Mouse (Mus musculus) left cerebral cortex, adult 2 months (tissue): Measurements from ENCODE around the gene Iqsec1. TPM values are rescaled to one million over a fixed set of nuclear protein-coding genes. Genes with fewer than 3 reads are reported as not detected.

ENCODE experiments used
- DNase-seq, 2 experiments: peaks; one replicate each; pipeline ENCODE4 v3.0.0; 2021 to 2022; ENCODE audit warnings: low spot score in 2 of 2, mixed read lengths in 1 of 2; ENCODE audit errors: extremely low spot score in 1 of 2
- H3K27ac ChIP-seq: fragments of 200-600 bp; 2 replicates; pipeline ENCODE4 v1.8.1; 2022
- H3K4me3 ChIP-seq: fragments of 200-600 bp; 2 replicates; pipeline ENCODE4 v1.8.1; 2022
- CTCF ChIP-seq: fragments of 200-600 bp; IDR thresholded peaks from 2 replicates; pipeline ENCODE4 v1.8.1; 2022; ENCODE audit warnings: antibody characterized with exemption, mild to moderate bottlenecking, moderate library complexity
- intact Hi-C: fragments of 180-260 bp; cut with DNase I; formaldehyde crosslinking; loops from one replicate; pipeline ENCODE4 v1.15.1; 2025
- total RNA-seq, 2 experiments: library from RNA; stranded (reverse); gene quantifications; 2 replicates each; pipeline ENCODE4 v1.2.3; 2021

The Iqsec1 gene
- total RNA-seq, 2 experiments from 2014 or later = 369 to 377 TPM

DNA sequence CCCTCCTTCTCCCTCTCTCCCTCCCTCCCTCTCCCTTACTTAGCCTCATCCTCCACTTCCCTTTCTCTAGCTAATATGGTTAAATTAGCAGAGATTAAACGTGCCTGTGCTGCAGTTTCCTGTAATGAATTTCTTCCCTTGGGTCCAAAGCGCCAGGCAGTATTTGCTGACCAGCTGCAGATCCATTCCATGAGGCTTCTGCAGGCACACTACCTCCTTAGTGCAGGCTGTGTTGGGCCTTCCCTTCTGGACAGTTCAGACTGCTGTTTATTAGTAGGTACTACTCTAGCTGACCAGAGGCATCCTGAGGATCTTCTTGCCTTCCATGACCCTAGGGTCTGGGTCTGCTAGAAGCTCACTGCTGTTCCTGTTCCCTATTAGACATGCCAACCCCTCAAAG, 72.9 kb downstream of the Iqsec1 start:
- Histone ChIP-seq H3K27ac (no peak overlapping the region), H3K4me3 (no peak overlapping the region)
- intact Hi-C loops = no loop called here
- no peak for TF ChIP-seq CTCF
- no peak for DNase-seq

DNA sequence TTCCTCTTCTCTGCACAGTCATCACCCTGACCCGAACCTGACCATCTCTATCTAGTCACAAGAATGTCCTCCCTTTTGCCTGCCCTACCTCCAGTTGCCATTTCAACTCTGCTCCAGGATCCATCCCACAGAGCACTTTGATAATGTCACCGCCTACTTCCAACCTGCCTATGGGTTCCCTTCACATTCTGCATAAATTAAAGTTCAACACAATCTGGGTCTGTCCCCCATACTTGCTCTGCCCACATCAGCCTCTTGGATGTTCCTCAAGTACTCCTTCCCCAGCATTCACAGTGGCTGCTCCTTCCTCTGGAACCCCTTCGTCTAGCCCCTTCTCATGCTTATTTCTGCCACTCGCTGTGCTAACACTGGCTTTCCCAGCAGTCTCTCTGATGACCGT, 74.7 kb downstream of the Iqsec1 start:
- no peak overlapping the region for H3K4me3 ChIP-seq
- DNase-seq = no peak
- intact Hi-C loops = loop anchor here (5.0 kb wide), 1 partner anchor 74 kb away; the partner anchor contains the start of gene Iqsec1
- no peak; the same call in 1 of the 2 replicates for TF ChIP-seq CTCF
- peak overlapping the region; percentile 83; the same call in 1 of the 2 replicates for H3K27ac ChIP-seq

DNA sequence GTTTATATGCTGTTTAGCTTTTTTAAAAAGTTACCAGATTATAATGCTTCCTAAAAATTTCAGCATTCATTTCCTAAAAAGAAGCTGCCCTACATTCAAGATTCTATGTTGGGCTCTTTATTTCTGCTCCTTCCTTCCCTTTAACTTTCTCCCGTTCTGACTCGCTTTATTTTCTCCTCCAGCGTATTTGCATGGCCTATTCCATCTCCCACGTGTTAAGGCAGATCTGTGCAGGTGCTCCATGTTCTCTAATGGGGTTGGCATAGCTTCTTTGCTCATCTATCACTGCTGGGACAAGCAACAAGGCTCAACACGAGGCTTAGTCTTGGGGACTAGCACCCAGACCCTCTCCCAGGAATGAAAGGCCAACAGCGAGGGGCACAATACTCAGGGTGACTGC, 75.7 kb downstream of the Iqsec1 start:
- intact Hi-C loops = loop anchor here (5.0 kb wide), 1 partner anchor 75 kb away; the partner anchor contains the start of gene Iqsec1
- Histone ChIP-seq H3K27ac (peak overlapping the region; percentile 83), H3K4me3 (no peak overlapping the region)
- DNase-seq = no peak
- no peak for TF ChIP-seq CTCF

DNA sequence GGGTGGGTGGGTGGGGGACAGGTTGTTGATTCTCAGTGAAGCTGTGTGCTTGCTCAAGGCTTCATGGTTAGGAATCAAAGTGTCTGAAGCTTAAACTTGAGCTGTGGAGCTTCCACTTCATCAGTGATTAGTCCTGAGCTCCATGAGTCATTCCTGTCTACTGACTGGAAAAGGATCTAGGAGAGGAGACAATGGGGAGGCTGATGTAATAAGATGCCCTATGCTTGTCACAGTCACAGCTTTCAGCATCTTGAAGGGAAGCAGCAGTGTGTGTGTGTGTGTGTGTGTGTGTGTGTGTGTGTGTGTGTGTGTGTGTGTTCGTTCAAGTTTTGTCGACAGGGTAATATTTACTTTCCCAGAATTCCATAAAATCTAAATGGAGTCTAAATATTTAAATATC, 84.3 kb downstream of the Iqsec1 start:
- DNase-seq = no peak
- intact Hi-C loops = no loop called here
- Histone ChIP-seq H3K4me3 (no peak overlapping the region), H3K27ac (no peak overlapping the region)
- no peak for TF ChIP-seq CTCF

DNA sequence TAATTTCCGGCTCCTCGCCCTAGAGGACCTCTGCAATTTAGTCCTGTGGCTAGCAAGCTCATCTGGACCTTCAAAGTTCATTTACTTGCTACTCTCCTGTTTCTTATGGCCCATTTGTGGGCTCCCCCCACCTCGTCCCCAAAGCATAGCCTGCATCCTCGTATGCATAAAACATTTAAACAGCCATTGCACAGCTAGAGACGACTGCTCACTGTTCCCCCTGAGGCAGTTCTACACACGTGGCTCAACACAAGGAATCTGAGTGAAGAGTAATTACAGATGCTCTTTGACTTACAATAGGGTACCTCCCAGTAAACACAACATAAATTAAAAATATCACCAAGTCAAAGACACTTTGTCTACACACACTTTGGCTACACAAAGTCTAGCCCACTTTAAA, 88.2 kb downstream of the Iqsec1 start:
- Histone ChIP-seq H3K4me3 (no peak overlapping the region), H3K27ac (no peak overlapping the region)
- TF ChIP-seq CTCF = no peak
- DNase-seq = no peak
- intact Hi-C loops = no loop called here

DNA sequence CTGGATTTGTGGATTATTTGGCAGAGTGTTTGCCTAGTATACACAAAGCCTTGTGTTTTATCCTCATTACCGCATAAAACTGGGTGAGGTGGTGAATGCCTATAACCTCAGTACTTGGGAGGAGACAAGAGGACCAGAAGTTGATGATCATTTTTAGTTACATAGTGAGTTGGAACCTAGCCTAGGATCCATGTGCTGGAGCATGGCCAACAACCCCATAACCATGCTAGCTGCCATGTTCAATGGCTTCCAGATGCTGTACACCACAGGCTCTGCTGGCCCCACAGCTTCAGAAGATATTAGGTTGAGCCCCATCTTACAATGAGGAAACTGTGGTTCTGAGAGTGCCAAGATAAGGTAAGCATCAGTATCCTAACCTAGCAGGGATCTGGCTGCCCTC, 89.2 kb downstream of the Iqsec1 start:
- Histone ChIP-seq H3K4me3 (no peak overlapping the region), H3K27ac (no peak overlapping the region)
- intact Hi-C loops = no loop called here
- no peak for DNase-seq
- TF ChIP-seq CTCF = no peak

DNA sequence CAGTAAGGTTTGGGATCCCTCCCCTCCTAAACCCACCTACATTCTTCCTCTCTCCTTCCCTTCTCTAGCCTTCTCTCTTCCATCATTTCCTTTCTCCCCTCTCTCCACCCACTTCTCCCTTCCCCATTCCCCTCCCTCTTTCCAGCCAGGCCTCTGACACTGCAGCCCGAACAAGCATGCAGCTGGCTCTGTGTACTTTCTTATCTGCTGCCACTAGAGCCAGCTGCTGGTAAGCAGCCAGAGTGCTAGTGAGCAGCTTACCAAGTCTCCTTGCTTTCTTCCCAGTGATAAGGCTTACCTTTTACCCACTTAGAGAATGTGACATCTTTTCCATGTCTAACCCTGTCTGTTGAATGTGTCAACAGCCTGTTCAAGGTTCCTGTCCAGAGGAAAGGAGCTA, 90.4 kb downstream of the Iqsec1 start:
- intact Hi-C loops = no loop called here
- no peak for TF ChIP-seq CTCF
- DNase-seq = no peak
- Histone ChIP-seq H3K27ac (no peak overlapping the region), H3K4me3 (no peak overlapping the region)

DNA sequence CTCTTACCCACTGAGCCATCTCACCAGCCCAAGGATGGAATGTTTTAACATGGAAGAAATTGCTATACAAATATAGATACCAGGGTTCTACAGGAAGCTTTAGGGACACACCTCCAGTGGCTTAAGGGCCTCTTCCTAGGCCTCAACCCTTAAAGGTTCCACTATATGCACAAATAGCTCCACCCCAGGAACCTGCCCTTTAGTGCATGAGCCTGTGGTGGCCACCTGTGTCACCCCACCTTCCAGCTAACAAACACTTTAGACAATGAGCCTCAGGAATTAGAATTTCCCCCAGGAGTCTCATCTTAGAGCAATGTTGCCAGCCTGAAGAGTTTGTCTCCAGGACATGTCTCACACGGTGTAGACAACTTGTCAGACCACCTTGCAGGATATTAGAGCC, 96.1 kb downstream of the Iqsec1 start:
- H3K4me3 ChIP-seq = no peak overlapping the region
- no peak overlapping the region for H3K27ac ChIP-seq
- intact Hi-C loops = no loop called here
- no peak for DNase-seq
- TF ChIP-seq CTCF = no peak

DNA sequence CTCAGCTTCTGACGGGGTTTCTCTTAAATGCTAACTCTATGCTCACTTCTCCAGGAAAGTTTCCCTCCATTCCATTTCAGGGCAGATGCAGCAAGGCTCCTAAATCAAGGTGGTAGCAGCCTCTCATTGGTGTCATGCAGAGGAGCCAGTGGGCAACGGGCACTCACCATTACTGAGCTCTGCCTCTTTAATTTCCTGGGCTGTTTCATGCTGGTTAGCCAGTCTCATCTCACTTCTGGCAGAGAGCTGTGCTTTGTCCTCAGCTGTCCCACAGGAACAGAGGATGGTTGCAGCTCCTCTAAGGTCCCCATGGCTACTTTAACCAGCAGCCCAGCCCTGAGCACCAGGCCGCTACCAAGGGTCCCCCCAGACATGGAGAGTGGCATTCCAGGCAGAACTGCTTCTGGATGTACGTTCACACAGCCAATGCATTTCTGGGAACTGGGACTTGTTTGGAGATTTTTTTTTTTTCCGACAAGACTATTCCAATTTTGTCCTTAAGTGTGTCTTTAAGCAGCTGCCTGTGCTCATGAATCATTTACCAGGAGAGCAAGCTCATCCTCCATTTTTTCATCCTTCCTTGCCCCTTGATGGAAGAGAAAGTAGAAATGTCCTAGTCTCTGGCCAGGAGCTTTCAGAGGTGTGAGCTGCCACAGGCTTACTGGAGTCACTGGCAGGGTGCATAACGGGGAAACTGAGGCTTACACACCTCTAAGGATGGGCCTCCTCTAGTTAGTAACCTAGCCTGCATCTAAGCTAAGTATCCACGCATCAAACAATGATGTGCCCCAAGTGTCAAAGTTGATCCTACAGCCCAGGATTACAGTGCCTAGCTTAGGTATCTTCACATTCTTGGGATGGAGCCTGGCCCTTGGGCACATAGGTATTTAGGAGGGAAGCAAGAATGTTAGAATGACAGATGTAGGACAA, 98.9 kb downstream of the Iqsec1 start:
- Histone ChIP-seq H3K27ac (peak overlapping the region; percentile 73), H3K4me3 (no peak overlapping the region)
- intact Hi-C loops = no loop called here
- no peak for TF ChIP-seq CTCF
- no peak for DNase-seq

DNA sequence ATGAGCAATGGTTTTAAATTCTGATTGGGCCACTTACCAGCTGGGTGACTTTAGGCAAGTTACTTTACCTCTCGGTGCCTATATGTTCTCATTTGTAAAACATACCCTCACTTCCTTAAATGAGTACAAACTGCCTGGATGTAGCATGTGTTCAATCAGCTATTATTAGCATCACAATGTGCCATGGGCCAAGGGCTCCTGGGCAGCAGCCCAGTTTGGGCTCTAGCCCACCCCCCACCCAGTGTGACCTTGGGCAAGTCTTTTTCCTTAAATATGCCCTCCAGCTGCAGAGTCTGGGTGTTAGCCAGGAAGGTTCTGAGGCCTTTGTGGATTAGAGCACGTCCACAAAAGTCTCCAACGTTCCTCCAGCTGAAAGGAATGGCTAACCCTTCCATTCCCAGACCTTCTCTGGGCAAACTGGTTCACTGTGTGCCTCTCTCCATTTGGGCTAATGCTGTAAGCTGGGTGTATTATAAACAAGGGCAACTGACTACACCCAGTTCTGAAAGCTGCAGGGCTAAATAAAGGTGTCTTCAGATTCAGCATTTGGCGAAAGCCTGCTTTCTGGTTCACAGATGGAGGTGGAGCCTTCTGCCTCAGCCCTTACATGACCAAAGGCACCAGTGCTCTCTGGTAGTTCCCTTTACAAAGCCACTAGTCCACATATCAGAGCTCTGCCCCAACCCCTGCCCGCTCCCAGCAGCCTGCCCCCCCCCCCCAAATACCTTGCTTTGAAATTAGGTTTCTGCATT, 101.3 kb downstream of the Iqsec1 start:
- H3K4me3 ChIP-seq = no peak overlapping the region
- DNase-seq = no peak
- intact Hi-C loops = no loop called here
- TF ChIP-seq CTCF = no peak
- H3K27ac ChIP-seq = peak overlapping the region; percentile 68

DNA sequence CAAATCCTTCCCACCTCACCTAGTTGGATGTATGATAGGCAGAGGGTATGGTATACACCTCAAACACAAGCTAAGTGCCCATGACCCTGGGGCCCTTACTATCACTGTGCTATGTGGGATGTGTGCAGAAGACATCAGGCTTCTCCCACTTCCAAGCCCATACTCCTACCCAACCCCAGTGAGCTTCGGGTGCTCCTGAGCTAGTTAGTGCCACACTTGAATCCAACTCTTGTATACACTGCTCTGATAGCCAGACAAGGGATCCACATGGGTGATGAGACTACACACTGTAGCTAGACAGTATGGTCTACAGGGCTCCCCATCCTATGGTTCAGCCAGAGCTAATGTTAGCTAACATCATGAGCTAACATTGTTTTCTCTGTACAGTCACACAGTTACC, 102.9 kb downstream of the Iqsec1 start:
- Histone ChIP-seq H3K27ac (no peak overlapping the region), H3K4me3 (no peak overlapping the region)
- no peak for TF ChIP-seq CTCF
- DNase-seq = no peak
- intact Hi-C loops = no loop called here

DNA sequence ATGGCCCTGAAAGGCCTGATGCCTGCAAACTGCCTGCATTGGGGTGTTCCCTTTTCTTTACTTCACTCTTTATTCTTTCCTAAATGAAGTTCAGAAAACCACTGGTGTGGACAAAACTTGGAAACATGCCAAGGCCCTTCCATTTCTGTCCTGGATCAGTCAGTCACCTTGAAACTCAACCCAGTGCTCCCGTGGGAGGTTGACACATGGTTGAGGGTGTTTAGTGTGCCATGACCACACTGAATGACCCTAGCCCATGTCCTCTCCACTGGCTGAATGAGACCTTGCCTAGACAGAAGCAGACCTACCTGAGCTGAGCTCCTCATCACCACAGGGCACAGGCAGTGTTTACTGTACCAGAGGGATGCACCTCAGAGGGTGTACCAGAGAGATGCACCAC, 103.9 kb downstream of the Iqsec1 start:
- no peak for DNase-seq
- H3K27ac ChIP-seq = no peak overlapping the region
- intact Hi-C loops = loop anchor here (5.0 kb wide), 1 partner anchor 103 kb away; the partner anchor contains the start of gene Iqsec1
- no peak overlapping the region for H3K4me3 ChIP-seq
- TF ChIP-seq CTCF = no peak
